In genomic region chrX:93889394-93890042, GRCm38 (mm10) we compare ENCODE assay signal across 8 mouse cellular contexts. TPM values are rescaled to one million over a fixed set of nuclear protein-coding genes. Genes with fewer than 3 reads are reported as not detected.
A peak's percentile ranks its signal among the peaks of the same experiment; 100 is the strongest.
DNase-seq lines count a peak whose midpoint lies in the region; ATAC-seq and TF ChIP-seq lines count a peak whose summit lies in the region.

No protein-coding gene starts in this region.

- H3K27me3 ChIP-seq in forebrain, embryonic 15.5 days = no peaks in the 10 kb centered on the region; the same call in 1 of the 2 replicates
- H3K27me3 ChIP-seq in liver, postnatal 0 days (ENCODE audit: insufficient read depth, low read length) = peaks cover 3% of the 10 kb centered on the region; the same call in 1 of the 2 replicates
- H3K27me3 ChIP-seq in neural tube, embryonic 14.5 days (ENCODE audit: control insufficient read depth, insufficient read depth, low read length) = no peaks in the 10 kb centered on the region
- H3K27me3 ChIP-seq in testis, adult 2 months (ENCODE audit: control insufficient read depth, insufficient read depth, low read length) = no peaks in the 10 kb centered on the region

- TF ChIP-seq EP300 in liver, postnatal 0 days (IDR thresholded peaks at IDR 0.05; ENCODE audit: low read depth) = no peak

- H3K4me1 ChIP-seq in forebrain, embryonic 15.5 days = peaks cover 9% of the 10 kb centered on the region; the same call in 1 of the 2 replicates
- no peaks in the 10 kb centered on the region for H3K4me1 ChIP-seq in liver, postnatal 0 days (ENCODE audit: insufficient read depth)
- H3K4me1 ChIP-seq in neural tube, embryonic 14.5 days (ENCODE audit: control insufficient read depth, insufficient read depth, low read length) = no peaks in the 10 kb centered on the region
- H3K4me1 ChIP-seq in testis, adult 2 months (ENCODE audit: control insufficient read depth, insufficient read depth, low read length) = no peaks in the 10 kb centered on the region

- peak; percentile 92 for TF ChIP-seq CTCF in liver, postnatal 0 days (IDR thresholded peaks at IDR 0.05; ENCODE audit: low read depth)
- peak; percentile 53; the same call in 1 of the 2 replicates for TF ChIP-seq CTCF in testis, adult 2 months (IDR thresholded peaks at IDR 0.05; ENCODE audit: control insufficient read depth, insufficient read depth, insufficient replicate concordance, low read depth, low read length)

- H3K9me3 ChIP-seq in forebrain, embryonic 15.5 days = no peaks in the 10 kb centered on the region
- H3K9me3 ChIP-seq in liver, postnatal 0 days (ENCODE audit: low read length) = no peaks in the 10 kb centered on the region
- H3K9me3 ChIP-seq in neural tube, embryonic 14.5 days (ENCODE audit: control insufficient read depth, low read length) = no peaks in the 10 kb centered on the region

- 31% methylated on average over 13 of the region's 13 CpGs for WGBS in forebrain, embryonic 15.5 days
- 35% methylated on average over 13 of the region's 13 CpGs for WGBS in liver, postnatal 0 days (ENCODE audit: insufficient replicate concordance)
- 44% methylated on average over 13 of the region's 13 CpGs for WGBS in neural tube, embryonic 14.5 days

- H3K36me3 ChIP-seq in forebrain, embryonic 15.5 days = no peaks in the 10 kb centered on the region
- H3K36me3 ChIP-seq in liver, postnatal 0 days (replicated peaks; ENCODE audit: insufficient read depth, low read length) = no peaks in the 10 kb centered on the region
- no peaks in the 10 kb centered on the region for H3K36me3 ChIP-seq in neural tube, embryonic 14.5 days (ENCODE audit: control insufficient read depth, insufficient read depth, low read length)
- no peaks in the 10 kb centered on the region for H3K36me3 ChIP-seq in testis, adult 2 months (ENCODE audit: control insufficient read depth, insufficient read depth, low read length)

- peak overlapping the region; percentile 41 for H3K4me3 ChIP-seq in forebrain, embryonic 15.5 days
- H3K4me3 ChIP-seq in liver, postnatal 0 days (ENCODE audit: low read depth, low read length) = peak overlapping the region; percentile 26
- H3K4me3 ChIP-seq in neural tube, embryonic 14.5 days (ENCODE audit: low read depth, low read length) = peak overlapping the region; percentile 22
- peak overlapping the region; percentile 42 for H3K4me3 ChIP-seq in testis, adult 2 months (ENCODE audit: control insufficient read depth, low read depth, low read length)

- H3K9ac ChIP-seq in forebrain, embryonic 15.5 days (replicated peaks) = peak overlapping the region; percentile 38; the same call in 1 of the 2 replicates
- no peak overlapping the region for H3K9ac ChIP-seq in liver, postnatal 0 days (replicated peaks)
- 0 out of 2 replicates have a peak overlapping the region, but pooled peaks have one; percentile 16 for H3K9ac ChIP-seq in neural tube, embryonic 14.5 days (replicated peaks; ENCODE audit: low read depth, low read length)

- no peak for TF ChIP-seq POLR2A in testis, adult 2 months (IDR thresholded peaks at IDR 0.05; ENCODE audit: control insufficient read depth, low read depth, low read length)

- peak; percentile 91 for ATAC-seq in forebrain, embryonic 15.5 days (replicated peaks)
- ATAC-seq in liver, postnatal 0 days = peak; percentile 60
- peak; percentile 92 for ATAC-seq in neural tube, embryonic 14.5 days (ENCODE audit: low read depth)

- DNase-seq in ES-CJ7 (ENCODE audit: low read depth, low spot score) = peak; percentile 54
- peak; percentile 74 for DNase-seq in cerebellum, adult 11-12 months
- peak; percentile 28 for DNase-seq in heart, postnatal 25 days (ENCODE audit: low spot score)
- peak; percentile 87 for DNase-seq in layer of hippocampus, adult 11-12 months (ENCODE audit: low spot score)
- DNase-seq in liver, postnatal 0 days = peak; percentile 75

- intact Hi-C loops in heart, postnatal 25 days (cut with DNase I) = loop anchor here (2.0 kb wide), 1 partner anchor 93 kb away; no protein-coding TSS in a partner anchor

- H3K27ac ChIP-seq in forebrain, embryonic 15.5 days (replicated peaks) = peak overlapping the region; percentile 87
- H3K27ac ChIP-seq in liver, postnatal 0 days (ENCODE audit: low read depth) = peak overlapping the region; percentile 5; the same call in 1 of the 2 replicates
- no peak overlapping the region for H3K27ac ChIP-seq in neural tube, embryonic 14.5 days (ENCODE audit: low read depth, low read length)
- H3K27ac ChIP-seq in testis, adult 2 months (ENCODE audit: control insufficient read depth, insufficient read depth, low read depth, low read length) = peak overlapping the region; percentile 58

- H3K4me2 ChIP-seq in forebrain, embryonic 15.5 days (replicated peaks) = peak overlapping the region; percentile 44
- peak overlapping the region; percentile 61 for H3K4me2 ChIP-seq in liver, postnatal 0 days (ENCODE audit: low read depth, low read length)
- H3K4me2 ChIP-seq in neural tube, embryonic 14.5 days (ENCODE audit: low read depth, low read length) = peak overlapping the region; percentile 17; the same call in 1 of the 2 replicates

RNA-seq across cellular contexts. Expression of gene Pdk3, which starts 57.5 kb away (rescaled TPM):
- polyA plus RNA-seq in forebrain, embryonic 15.5 days (2015; fragmentation: Nextera tagmentation; extraction: Ambion mirVana) = 29.1 and 32.5 TPM in 2 replicates
- total RNA-seq in heart, postnatal 25 days (2021) = 1 to 10 TPM; 3.0 to 3.8 TPM
- 14.9 and 15.2 TPM in 2 replicates for polyA plus RNA-seq in liver, postnatal 0 days (2015; fragmentation: Nextera tagmentation; extraction: Ambion mirVana)
- 22.5 and 27.1 TPM in 2 replicates for polyA plus RNA-seq in neural tube, embryonic 14.5 days (2014; fragmentation: Nextera tagmentation; extraction: Ambion mirVana)
- 36.4 and 43.0 TPM in 2 replicates for polyA plus RNA-seq in testis, adult 2 months (2012; rRNA removed)

Comparison
In these comparisons a context has a peak if more than half of its experiments do, and no peak if none do; other contexts are left out.
1. DNase-seq: peak in every context shown above with its lines; median percentile 87 in layer of hippocampus, adult 11-12 months; 75 in liver, postnatal 0 days; 74 in cerebellum, adult 11-12 months; 54 in ES-CJ7; 28 in heart, postnatal 25 days.